Mouse (Mus musculus): Measurements from ENCODE around the gene Qrsl1. TPM values are rescaled to one million over a fixed set of nuclear protein-coding genes. Genes with fewer than 3 reads are reported as not detected.

The Qrsl1 gene
- polyA plus RNA-seq, 2 experiments: 5.6 to 7.2 TPM

DNA sequence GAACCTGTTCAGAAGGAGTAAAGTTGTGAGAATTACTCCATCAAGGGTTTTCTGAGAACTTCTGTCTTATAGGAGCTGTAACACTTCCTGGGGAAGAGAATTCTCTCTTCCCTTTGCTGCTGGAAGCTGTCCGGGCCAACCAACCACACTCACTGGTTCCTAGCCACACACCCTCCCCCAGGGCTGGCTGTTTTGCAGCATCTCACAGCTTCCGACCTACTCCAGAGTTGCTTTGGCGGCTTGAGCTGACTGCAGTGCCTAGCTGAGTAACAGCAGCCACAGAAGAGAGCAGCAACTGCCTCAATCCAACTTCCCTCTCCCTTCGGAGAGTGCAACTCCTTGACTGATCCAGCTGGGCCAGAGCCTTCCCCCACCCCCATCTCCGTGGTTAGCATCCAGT is 68.7 kb downstream of the Qrsl1 start:
- H3K4me1 ChIP-seq (replicated peaks; ENCODE audit: control insufficient read depth in 2 of 2, insufficient read depth in 2 of 2, low read length in 1 of 2): peaks cover 0 to 4% of the 10 kb centered on the region in 2 experiments; a peak in 1 of 4 replicates
- no peaks in the 10 kb centered on the region for H3K9me3 ChIP-seq (ENCODE audit: control insufficient read depth, low read length)
- ATAC-seq (ENCODE audit: insufficient read depth) (no peak), DNase-seq (ENCODE audit: low read depth in 3 of 3, low spot score in 3 of 3) (no peak)
- WGBS (ENCODE audit: insufficient replicate concordance): 21% methylated on average over 5 of the region's 5 CpGs
- TF ChIP-seq CTCF (IDR thresholded peaks at IDR 0.05; ENCODE audit: low read depth) (no peak), EP300 (IDR thresholded peaks at IDR 0.05; ENCODE audit: low read depth) (no peak)
- no peak overlapping the region for H3K4me2 ChIP-seq (ENCODE audit: low read depth)
- no peak overlapping the region for H3K9ac ChIP-seq (replicated peaks)
- H3K4me3 ChIP-seq (ENCODE audit: insufficient read depth in 1 of 2, low read depth in 2 of 2, low read length in 2 of 2): no peak overlapping the region
- no peaks in the 10 kb centered on the region for H3K27me3 ChIP-seq (ENCODE audit: control insufficient read depth, insufficient read depth, low read length)
- H3K27ac ChIP-seq: no peak overlapping the region
- no peaks in the 10 kb centered on the region for H3K36me3 ChIP-seq (replicated peaks; ENCODE audit: control insufficient read depth, insufficient read depth, low read depth)

DNA sequence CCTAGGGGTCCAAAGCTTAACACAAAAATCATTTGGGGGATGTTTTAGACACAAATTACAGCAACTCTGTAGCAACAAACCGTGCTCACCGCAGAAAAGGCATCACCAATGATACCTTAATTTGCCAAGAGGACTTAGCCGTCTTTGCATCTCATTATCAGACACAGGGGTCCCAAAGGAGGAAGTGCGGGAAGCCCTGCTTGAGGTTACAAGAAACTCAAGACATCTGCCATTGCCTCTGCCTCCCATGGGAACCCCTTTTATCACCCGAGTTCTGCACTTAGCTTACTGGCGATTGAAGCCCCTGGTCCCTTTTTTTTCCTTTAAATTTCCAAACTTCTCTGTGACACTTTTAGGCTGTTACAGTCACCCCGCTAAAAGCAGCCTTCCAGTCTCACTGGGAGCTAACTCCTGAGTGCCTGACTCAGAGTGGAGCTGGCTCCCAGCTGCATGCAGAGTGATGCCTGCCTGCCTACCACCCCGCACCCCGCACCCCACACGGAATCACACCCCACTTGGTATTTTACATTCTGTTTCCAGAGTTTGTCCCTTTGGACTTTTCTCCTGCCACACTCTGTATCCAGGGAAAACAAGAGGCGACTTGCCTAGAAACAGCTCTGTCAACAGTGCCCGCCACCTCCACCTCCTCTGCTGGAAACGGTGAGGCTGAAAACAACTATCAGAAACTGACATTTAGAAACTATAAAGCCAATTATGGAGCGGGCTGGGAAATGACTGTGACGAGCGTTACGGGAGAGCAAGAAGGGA is 71.1 kb downstream of the Qrsl1 start:
- Histone ChIP-seq H3K27ac (no peak overlapping the region), H3K4me2 (ENCODE audit: low read depth) (peak overlapping the region; percentile 22; the same call in 1 of the 2 replicates)

DNA sequence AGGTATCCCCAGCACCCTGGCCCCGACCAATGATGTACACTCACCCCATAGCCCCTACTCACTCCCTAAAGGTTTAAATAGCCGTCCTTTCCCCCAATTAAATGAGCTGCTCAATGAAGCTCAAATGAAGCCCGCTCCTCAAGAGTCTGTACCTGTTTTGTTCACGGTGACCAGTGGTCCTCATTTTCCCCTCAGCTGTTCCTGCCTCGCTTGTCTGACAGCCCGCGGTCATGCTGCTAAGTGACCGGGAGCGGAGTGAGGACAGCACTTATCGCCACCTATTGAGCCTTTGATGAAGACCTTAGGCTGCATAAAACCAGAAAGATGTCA is 72.9 kb downstream of the Qrsl1 start:
- no peak overlapping the region for H3K27ac ChIP-seq
- no peak overlapping the region for H3K9ac ChIP-seq (replicated peaks)
- H3K4me3 ChIP-seq (ENCODE audit: insufficient read depth in 1 of 2, low read depth in 2 of 2, low read length in 2 of 2): no peak overlapping the region
- no peaks in the 10 kb centered on the region for H3K9me3 ChIP-seq (ENCODE audit: control insufficient read depth, low read length)
- H3K4me1 ChIP-seq (replicated peaks; ENCODE audit: control insufficient read depth in 2 of 2, insufficient read depth in 2 of 2, low read length in 1 of 2): peaks cover 0 to 4% of the 10 kb centered on the region in 2 experiments; a peak in 1 of 4 replicates
- WGBS (ENCODE audit: insufficient replicate concordance): 78% methylated on average over 10 of the region's 10 CpGs
- no peak for TF ChIP-seq EP300 (IDR thresholded peaks at IDR 0.05; ENCODE audit: low read depth)
- TF ChIP-seq CTCF (IDR thresholded peaks at IDR 0.05; ENCODE audit: low read depth): no peak
- ATAC-seq (ENCODE audit: insufficient read depth) (no peak), DNase-seq (ENCODE audit: low read depth in 3 of 3, low spot score in 3 of 3) (no peak)
- no peak overlapping the region for H3K4me2 ChIP-seq (ENCODE audit: low read depth)
- H3K27me3 ChIP-seq (ENCODE audit: control insufficient read depth, insufficient read depth, low read length): no peaks in the 10 kb centered on the region
- H3K36me3 ChIP-seq (replicated peaks; ENCODE audit: control insufficient read depth, insufficient read depth, low read depth): no peaks in the 10 kb centered on the region

More for the DNA sequence above, 71.1 kb downstream of the Qrsl1 start:
- Histone ChIP-seq H3K4me3 (ENCODE audit: insufficient read depth in 1 of 2, low read depth in 2 of 2, low read length in 2 of 2) (no peak overlapping the region), H3K9ac (replicated peaks) (no peak overlapping the region), H3K36me3 (replicated peaks; ENCODE audit: control insufficient read depth, insufficient read depth, low read depth) (no peaks in the 10 kb centered on the region), H3K27me3 (ENCODE audit: control insufficient read depth, insufficient read depth, low read length) (no peaks in the 10 kb centered on the region), H3K4me1 (replicated peaks; ENCODE audit: control insufficient read depth in 2 of 2, insufficient read depth in 2 of 2, low read length in 1 of 2) (peaks cover 0 to 4% of the 10 kb centered on the region in 2 experiments; a peak in 1 of 4 replicates), H3K9me3 (ENCODE audit: control insufficient read depth, low read length) (no peaks in the 10 kb centered on the region)
- no peak for TF ChIP-seq EP300 (IDR thresholded peaks at IDR 0.05; ENCODE audit: low read depth)
- 44% methylated on average over 17 of the region's 17 CpGs for WGBS (ENCODE audit: insufficient replicate concordance)
- ATAC-seq (ENCODE audit: insufficient read depth) (no peak), DNase-seq (ENCODE audit: low read depth in 3 of 3, low spot score in 3 of 3) (no peak)

DNA sequence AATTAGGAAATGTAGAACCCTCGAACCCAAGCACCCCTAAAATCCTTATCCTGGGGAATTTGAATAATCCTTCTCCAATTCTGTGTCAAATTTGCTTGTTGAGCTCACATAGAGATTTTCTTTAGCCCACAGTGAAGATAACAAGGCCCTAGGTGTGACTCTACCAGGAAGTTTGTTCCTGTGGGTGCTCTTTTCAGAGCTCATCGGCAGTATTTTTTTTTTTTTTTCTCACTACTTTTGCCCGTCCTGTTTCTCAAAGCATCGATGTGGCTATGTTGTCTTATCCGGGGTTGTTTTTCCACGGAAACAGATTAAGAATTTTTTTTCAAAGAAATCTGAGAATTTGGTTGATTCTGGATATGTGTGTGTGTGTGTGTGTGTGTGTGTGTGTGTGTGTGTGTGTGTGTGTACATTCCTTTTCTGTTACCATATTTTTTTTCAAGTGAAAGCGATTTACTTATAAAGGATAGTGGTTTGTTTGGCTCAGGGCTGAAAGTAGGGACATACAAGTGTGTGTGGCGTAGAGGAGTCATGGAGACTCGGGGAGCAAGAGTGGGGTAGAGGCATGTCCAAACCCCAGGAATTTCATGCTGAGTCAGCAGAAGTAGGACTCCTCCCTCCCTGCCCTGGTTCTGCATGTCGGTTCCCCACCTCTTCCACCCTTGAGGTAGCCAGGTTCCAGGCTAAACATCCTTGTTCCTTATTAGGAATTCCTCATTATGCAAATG is 73.4 kb downstream of the Qrsl1 start:
- H3K36me3 ChIP-seq (replicated peaks; ENCODE audit: control insufficient read depth, insufficient read depth, low read depth): no peaks in the 10 kb centered on the region
- H3K27ac ChIP-seq: no peak overlapping the region
- H3K9ac ChIP-seq (replicated peaks): no peak overlapping the region
- no peaks in the 10 kb centered on the region for H3K9me3 ChIP-seq (ENCODE audit: control insufficient read depth, low read length)
- H3K27me3 ChIP-seq (ENCODE audit: control insufficient read depth, insufficient read depth, low read length): no peaks in the 10 kb centered on the region
- TF ChIP-seq CTCF (IDR thresholded peaks at IDR 0.05; ENCODE audit: low read depth) (no peak), EP300 (IDR thresholded peaks at IDR 0.05; ENCODE audit: low read depth) (no peak)
- WGBS (ENCODE audit: insufficient replicate concordance): 78% methylated on average over 10 of the region's 10 CpGs
- no peak for DNase-seq (ENCODE audit: low read depth in 3 of 3, low spot score in 3 of 3)
- H3K4me2 ChIP-seq (ENCODE audit: low read depth): no peak overlapping the region
- no peak for ATAC-seq (ENCODE audit: insufficient read depth)
- no peak overlapping the region for H3K4me3 ChIP-seq (ENCODE audit: insufficient read depth in 1 of 2, low read depth in 2 of 2, low read length in 2 of 2)
- peaks cover 0 to 4% of the 10 kb centered on the region in 2 experiments; a peak in 1 of 4 replicates for H3K4me1 ChIP-seq (replicated peaks; ENCODE audit: control insufficient read depth in 2 of 2, insufficient read depth in 2 of 2, low read length in 1 of 2)
